Mouse (Mus musculus): ENCODE results near the gene Ahnak. TPM values are rescaled to one million over a fixed set of nuclear protein-coding genes. Genes with fewer than 3 reads are reported as not detected.

Ahnak gene
- 100 to 1,000 TPM; 377 to 414 TPM for total RNA-seq (2021)
- long read RNA-seq, experiment 1, full-length matches to known transcripts = 20 of 56 reads
- long read RNA-seq, experiment 1, partial matches to known transcripts = 1 of 56 reads
- long read RNA-seq, experiment 1, other reads (novel, unspliced or antisense) = 35 of 56 reads
- long read RNA-seq, experiment 2, full-length matches to known transcripts = 23 of 60 reads
- long read RNA-seq, experiment 2, partial matches to known transcripts = 1 of 60 reads
- long read RNA-seq, experiment 2, other reads (novel, unspliced or antisense) = 36 of 60 reads

GRCm38 (mm10) chr19:8989066-8989566, at the start of gene Ahnak:
TSS of gene Ahnak (plus strand) at chr19:8989284.
- peak; percentile 81 to 91 for DNase-seq (ENCODE audit: low spot score in 2 of 2)

DNA sequence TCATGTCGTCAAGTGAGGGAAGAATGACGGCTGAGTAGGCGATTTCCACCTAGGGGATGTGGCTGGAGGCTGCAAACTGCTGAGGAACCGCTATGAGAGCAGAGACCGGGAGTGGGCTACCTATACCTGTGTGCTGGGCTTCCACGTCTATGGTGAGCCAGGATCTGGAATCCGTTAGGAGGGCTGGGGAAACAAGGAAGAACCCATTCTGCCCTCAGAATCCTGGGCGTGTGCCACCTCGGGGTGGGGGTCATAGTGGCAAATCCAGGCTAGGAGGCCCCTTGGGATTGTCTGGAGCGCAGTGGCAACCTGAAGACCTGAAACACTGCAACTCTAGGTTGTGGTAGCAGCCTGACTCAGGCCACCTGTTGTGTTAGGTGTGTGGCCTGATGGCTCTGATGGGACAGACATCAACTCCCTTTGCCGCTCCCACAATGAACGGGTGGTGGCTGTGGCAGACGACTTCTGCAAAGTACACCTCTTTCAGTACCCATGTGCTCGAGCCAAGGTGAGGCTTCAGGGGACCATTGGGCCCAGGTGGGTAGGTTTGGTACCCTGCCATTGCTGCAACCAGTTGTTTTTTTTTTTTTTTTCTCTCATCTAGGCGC, 48.5 kb upstream of the Ahnak start:
- DNase-seq (ENCODE audit: low spot score in 2 of 2) = no peak

GRCm38 (mm10) chr19:8941136-8941514, 48.0 kb upstream of the Ahnak start:
- no peak for DNase-seq (ENCODE audit: low spot score in 2 of 2)

- DNase-seq (ENCODE audit: low spot score in 2 of 2) = peak; percentile 95 to 99
Measured at GRCm38 (mm10) chr19:8941515-8942217, 47.4 kb upstream of the Ahnak start, which contains the start of gene Mta2. TSS of gene Mta2 (plus strand) at chr19:8941875.

DNA sequence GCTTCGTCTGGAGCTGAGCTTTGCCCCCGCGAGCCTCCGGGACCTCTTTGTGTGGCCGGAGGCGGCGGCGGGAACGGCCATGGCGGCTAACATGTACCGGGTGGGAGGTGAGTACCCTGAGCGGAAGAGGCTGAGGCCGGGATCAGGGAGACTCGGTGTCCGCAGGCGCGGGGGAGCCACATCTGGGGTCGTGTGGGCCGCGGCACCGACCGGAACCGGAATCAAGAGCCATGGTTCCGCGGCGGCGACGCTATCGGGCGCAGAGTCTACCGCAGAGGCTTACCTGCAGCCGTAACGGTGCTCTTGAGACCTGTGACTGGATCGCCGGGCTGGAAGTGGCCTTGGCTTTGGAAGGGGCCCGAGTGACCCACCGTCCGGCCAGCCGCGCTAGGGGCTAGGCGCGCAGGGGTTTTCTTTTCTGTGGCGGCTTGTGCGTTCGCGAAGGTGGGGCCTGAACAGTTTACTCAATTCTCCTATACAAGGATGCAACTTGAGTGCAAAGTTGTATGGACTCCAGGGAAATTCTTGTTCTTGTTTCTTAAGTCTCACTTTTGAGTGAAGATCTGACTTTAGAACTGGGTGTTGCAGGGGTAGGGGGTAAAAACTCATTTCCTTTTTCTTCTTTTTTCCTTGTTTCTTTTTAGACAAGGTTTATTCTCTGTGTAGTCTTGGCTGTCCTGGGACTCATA, 46.7 kb upstream of the Ahnak start:
- DNase-seq (ENCODE audit: low spot score in 2 of 2) = no peak

- no peak for DNase-seq (ENCODE audit: low spot score in 2 of 2)
Measured at GRCm38 (mm10) chr19:8943047-8943446, 46.0 kb upstream of the Ahnak start.

DNA sequence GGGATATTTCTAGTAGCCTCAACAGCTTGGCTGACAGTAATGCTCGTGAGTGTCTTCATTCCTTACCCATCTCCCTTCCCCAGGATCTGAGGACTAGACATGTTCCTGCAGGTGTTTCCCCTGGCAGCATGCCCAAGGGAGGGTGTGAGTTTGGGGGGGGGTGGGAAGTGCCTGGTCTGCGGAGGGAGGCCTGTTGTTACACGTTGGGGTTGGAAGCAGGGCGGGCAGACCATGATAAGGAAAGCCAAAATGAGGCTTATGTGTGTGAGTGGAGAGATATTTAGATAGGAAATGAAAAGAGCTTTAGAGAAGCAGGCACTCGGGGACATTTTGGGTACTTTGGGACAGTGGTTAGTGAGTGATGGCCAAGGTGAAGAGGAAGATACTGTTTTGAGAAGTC, 45.0 kb upstream of the Ahnak start:
- no peak for DNase-seq (ENCODE audit: low spot score in 2 of 2)

- DNase-seq (ENCODE audit: low spot score in 2 of 2) = peak in 1 of 2 experiments; percentile 85
Measured at GRCm38 (mm10) chr19:8944750-8945149, 44.3 kb upstream of the Ahnak start.

GRCm38 (mm10) chr19:8945251-8945650, 43.8 kb upstream of the Ahnak start:
- no peak for DNase-seq (ENCODE audit: low spot score in 2 of 2)

- no peak for DNase-seq (ENCODE audit: low spot score in 2 of 2)
Measured at GRCm38 (mm10) chr19:8946929-8947328, 42.2 kb upstream of the Ahnak start.

GRCm38 (mm10) chr19:8950190-8950589, 38.9 kb upstream of the Ahnak start:
- DNase-seq (ENCODE audit: low spot score in 2 of 2) = no peak

- no peak for DNase-seq (ENCODE audit: low spot score in 2 of 2)
Measured at GRCm38 (mm10) chr19:8952241-8952640, 36.8 kb upstream of the Ahnak start.

DNA sequence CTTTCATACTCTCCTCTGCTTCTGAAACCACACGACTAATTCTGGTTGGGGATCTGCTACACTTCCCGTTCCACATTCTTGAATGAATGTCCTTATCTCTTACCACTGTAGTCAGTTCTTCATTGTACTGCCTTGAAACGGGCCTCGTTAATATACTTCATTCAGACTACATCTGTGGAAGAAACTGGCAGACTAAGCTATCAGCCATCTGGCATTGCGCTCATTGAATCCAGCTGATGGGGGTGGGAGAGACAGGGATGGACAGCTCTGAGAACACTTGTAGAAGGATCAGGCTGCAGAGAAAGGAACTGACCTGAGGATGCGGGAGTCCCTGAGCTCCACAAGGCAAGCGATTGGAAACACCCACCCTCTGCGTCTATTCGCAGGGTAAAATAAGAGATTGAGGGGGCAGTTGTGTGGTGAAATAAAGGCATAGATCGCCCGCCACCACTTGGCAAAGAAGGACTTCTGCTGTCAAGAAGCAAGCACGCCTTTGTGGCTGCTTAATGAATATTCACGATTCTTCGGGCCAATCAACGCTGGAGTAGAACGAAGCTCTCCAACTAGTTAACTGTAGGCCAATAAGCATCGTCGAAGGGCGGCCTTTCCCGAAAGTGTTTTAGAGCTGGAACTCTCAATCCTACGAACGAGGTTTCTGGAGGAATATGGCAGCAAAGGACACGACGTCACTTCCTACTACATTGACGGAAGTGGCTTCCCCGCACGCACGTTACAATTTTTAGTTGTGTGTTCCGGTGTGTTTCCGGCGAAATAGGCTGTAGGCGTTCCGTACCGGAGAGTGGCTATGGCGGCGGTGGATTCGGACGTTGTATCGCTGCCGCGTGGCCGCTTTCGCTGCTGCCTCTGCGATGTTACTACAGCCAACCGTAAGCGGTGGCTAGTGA, 35.7 kb upstream of the Ahnak start, which contains the start of gene Tut1:
TSS of gene Tut1 (plus strand) at position 713 of the 905 bp plus-strand sequence.
- DNase-seq (ENCODE audit: low spot score in 2 of 2) = peak; percentile 68 to 84

DNA sequence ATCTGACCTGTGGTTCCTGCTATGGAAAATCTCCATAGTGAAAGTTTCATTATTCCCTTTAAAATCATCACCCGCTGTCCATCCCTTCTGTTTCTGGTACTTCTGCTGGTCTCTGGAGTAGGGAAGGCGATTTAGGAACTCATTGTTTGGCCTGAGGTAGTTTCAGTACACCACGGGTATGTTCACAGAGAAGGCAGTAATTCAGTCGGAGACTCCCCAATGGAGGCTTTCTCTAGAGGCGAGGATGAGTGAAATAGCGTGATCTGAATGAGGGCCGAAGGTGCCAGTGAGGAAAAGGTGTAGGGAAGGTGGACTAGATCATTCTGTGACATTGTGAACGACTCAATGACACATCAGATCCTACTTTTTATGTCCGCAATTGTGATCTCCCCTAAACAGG, 34.9 kb upstream of the Ahnak start:
- DNase-seq (ENCODE audit: low spot score in 2 of 2) = no peak

DNA sequence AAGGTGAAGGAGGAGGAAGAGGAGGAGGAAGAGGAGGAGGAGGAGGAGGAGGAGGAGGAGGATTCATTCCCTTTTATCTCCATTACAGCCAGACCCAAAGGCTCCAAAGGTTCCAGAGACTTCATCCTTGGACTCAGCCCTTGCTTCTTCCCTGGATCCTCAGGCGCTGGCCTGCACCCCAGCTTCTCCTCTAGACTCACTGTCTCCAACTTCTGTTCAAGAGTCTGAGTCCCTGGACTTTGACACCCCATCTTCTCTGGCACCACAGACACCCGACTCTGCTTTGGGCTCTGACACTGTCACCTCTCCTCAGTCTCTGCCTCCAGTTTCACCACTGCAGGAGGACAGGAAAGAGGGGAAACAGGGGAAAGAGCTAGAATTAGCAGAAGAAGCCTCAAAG, 26.8 kb upstream of the Ahnak start:
- no peak for DNase-seq (ENCODE audit: low spot score in 2 of 2)

- no peak for DNase-seq (ENCODE audit: low spot score in 2 of 2)
Measured at GRCm38 (mm10) chr19:8965075-8965474, 24.0 kb upstream of the Ahnak start.

GRCm38 (mm10) chr19:8965771-8966170, 23.3 kb upstream of the Ahnak start:
- DNase-seq (ENCODE audit: low spot score in 2 of 2) = no peak

GRCm38 (mm10) chr19:8966198-8966589, 22.9 kb upstream of the Ahnak start:
- no peak for DNase-seq (ENCODE audit: low spot score in 2 of 2)

DNA sequence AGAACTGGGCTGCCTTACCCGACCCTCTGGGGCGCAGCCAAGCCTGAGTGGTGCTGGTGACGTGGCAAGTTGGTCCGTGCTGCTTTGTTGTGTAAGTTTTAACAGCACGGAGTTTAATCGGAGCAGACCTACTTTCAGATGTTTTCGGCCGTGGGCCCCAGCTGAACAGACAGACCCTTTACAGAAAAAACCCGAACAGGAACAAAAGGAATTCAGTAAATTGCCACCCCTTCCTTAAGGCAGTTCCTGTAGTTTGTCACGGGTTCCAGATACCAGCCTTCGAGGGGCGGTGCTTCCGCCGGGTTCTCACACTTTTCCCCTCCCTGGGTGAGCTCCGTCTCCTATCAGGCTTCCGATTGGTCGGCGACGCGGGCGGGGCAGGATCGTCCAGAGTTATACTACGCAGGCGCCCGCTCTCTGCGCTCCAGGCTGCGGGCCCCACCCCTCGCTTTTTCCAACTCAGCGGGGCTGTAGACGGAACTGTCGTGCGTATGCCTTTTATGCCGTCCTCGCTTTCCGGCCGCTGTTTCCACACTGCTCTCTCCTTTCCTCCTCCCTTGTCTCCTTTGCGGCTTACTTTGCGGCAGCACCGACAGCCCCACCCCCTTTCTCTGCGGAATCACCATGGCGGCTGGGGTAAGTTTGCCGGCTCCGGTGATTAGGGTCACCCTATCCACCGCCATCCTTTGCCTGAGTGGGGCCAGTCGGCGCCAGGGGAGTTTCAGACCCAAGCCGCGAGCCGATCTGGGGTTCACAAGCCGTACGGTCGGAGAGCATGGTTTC, 22.3 kb upstream of the Ahnak start, which contains the start of gene Eef1g:
TSS of gene Eef1g (plus strand) at position 452 of the 783 bp plus-strand sequence.
- DNase-seq (ENCODE audit: low spot score in 2 of 2) = peak; percentile 92 to 99

- DNase-seq (ENCODE audit: low spot score in 2 of 2) = no peak
Measured at GRCm38 (mm10) chr19:8967373-8967743, 21.7 kb upstream of the Ahnak start.

All from gastrocnemius, postnatal 4 days (tissue).